Mouse (Mus musculus): ENCODE measurements around the gene Tbxas1. TPM values are rescaled to one million over a fixed set of nuclear protein-coding genes. Genes with fewer than 3 reads are reported as not detected.

Tbxas1 gene
- total and polyA plus RNA-seq, 2 experiments, result 1.1 to 3.5 TPM

- no peak for TF ChIP-seq CTCF (IDR thresholded peaks at IDR 0.05; ENCODE audit: low read depth, low read length)
- no peak for TF ChIP-seq POLR2A (IDR thresholded peaks at IDR 0.05; ENCODE audit: extremely low read depth, insufficient read depth, low read length)
- no peak overlapping the region for H3K9ac ChIP-seq (ENCODE audit: low read depth, low read length)
Measured at GRCm38 (mm10) chr6:39055831-39056261, 180.6 kb downstream of the Tbxas1 start.

DNA sequence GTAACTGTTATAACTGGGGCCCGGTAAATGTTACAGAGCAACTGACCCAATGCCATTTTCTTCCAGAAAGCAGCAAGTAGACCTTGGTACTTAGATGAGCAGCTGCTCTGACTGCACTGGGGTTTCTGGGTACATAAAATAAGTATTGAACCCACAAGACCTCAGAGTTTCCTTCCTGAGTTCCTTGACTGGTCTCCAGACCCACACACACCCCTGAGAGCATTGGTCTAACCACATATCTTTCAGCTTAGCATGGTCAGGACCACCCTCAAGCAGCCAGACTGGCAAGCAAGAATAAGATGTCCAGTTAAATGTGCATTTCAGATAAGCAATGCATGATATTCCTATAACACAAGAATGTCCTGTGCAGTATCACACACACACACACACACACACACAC lies 182.0 kb downstream of the Tbxas1 start:
- no peaks in the 10 kb centered on the region for H3K27me3 ChIP-seq (ENCODE audit: control insufficient read depth, insufficient read depth, low read length)
- H3K9ac ChIP-seq (ENCODE audit: low read depth, low read length), result no peak overlapping the region
- WGBS, result 85% methylated on average over 1 of the region's 1 CpGs
- no peak overlapping the region for H3K27ac ChIP-seq (replicated peaks; ENCODE audit: insufficient read depth, low read depth, low read length)
- DNase-seq (ENCODE audit: extremely low read depth, low read depth, low spot score), result no peak
- H3K4me1 ChIP-seq (ENCODE audit: control insufficient read depth, insufficient read depth, low read length), result peaks cover 12% of the 10 kb centered on the region
- no peaks in the 10 kb centered on the region for H3K79me2 ChIP-seq (ENCODE audit: control insufficient read depth, insufficient read depth, low read length)
- no peak overlapping the region for H3K4me3 ChIP-seq (ENCODE audit: insufficient read depth, low read depth, low read length)
- H3K36me3 ChIP-seq (ENCODE audit: control insufficient read depth, insufficient read depth, low read length), result no peaks in the 10 kb centered on the region
- TF ChIP-seq CTCF (IDR thresholded peaks at IDR 0.05; ENCODE audit: low read depth, low read length), result no peak

More at GRCm38 (mm10) chr6:39055831-39056261, 180.6 kb downstream of the Tbxas1 start:
- Histone ChIP-seq H3K4me1 (ENCODE audit: control insufficient read depth, insufficient read depth, low read length) (peaks cover 12% of the 10 kb centered on the region), H3K4me3 (ENCODE audit: insufficient read depth, low read depth, low read length) (no peak overlapping the region), H3K27ac (replicated peaks; ENCODE audit: insufficient read depth, low read depth, low read length) (no peak overlapping the region), H3K79me2 (ENCODE audit: control insufficient read depth, insufficient read depth, low read length) (no peaks in the 10 kb centered on the region), H3K27me3 (ENCODE audit: control insufficient read depth, insufficient read depth, low read length) (no peaks in the 10 kb centered on the region), H3K36me3 (ENCODE audit: control insufficient read depth, insufficient read depth, low read length) (no peaks in the 10 kb centered on the region)
- DNase-seq (ENCODE audit: extremely low read depth, low read depth, low spot score), result no peak
- 73% methylated on average over 7 of the region's 7 CpGs for WGBS

DNA sequence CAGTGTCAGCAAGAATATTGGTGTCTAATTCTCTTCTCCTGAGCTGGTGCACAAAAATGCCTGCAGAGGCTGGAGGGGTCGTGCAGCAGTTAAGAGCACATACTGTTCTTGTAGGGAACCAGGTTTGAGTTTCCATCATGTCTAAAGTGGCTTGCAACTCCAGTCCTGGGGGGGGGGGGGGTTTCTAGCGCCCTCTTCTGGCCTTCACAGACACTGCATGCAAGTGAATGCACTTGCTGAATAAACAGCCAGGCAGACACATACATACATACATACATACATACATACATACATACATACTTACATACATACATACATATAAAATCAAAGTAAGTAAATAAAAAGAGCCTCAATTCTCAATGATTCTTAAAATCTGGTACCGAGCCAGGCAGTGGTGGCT lies 183.2 kb downstream of the Tbxas1 start:
- no peak overlapping the region for H3K27ac ChIP-seq (replicated peaks; ENCODE audit: insufficient read depth, low read depth, low read length)
- H3K79me2 ChIP-seq (ENCODE audit: control insufficient read depth, insufficient read depth, low read length), result no peaks in the 10 kb centered on the region
- peak; percentile 41 for TF ChIP-seq CTCF (IDR thresholded peaks at IDR 0.05; ENCODE audit: low read depth, low read length)
- no peak for TF ChIP-seq POLR2A (IDR thresholded peaks at IDR 0.05; ENCODE audit: extremely low read depth, insufficient read depth, low read length)
- H3K4me3 ChIP-seq (ENCODE audit: insufficient read depth, low read depth, low read length), result no peak overlapping the region
- H3K36me3 ChIP-seq (ENCODE audit: control insufficient read depth, insufficient read depth, low read length), result no peaks in the 10 kb centered on the region
- no peaks in the 10 kb centered on the region for H3K27me3 ChIP-seq (ENCODE audit: control insufficient read depth, insufficient read depth, low read length)
- no peak for DNase-seq (ENCODE audit: extremely low read depth, low read depth, low spot score)
- WGBS, result 62% methylated on average over 3 of the region's 3 CpGs
- H3K4me1 ChIP-seq (ENCODE audit: control insufficient read depth, insufficient read depth, low read length), result peaks cover 12% of the 10 kb centered on the region
- H3K9ac ChIP-seq (ENCODE audit: low read depth, low read length), result no peak overlapping the region

- 16% methylated on average over 3 of the region's 3 CpGs for WGBS
- DNase-seq (ENCODE audit: extremely low read depth, low read depth, low spot score), result no peak
- H3K36me3 ChIP-seq (ENCODE audit: control insufficient read depth, insufficient read depth, low read length), result no peaks in the 10 kb centered on the region
- H3K27me3 ChIP-seq (ENCODE audit: control insufficient read depth, insufficient read depth, low read length), result no peaks in the 10 kb centered on the region
- H3K4me3 ChIP-seq (ENCODE audit: insufficient read depth, low read depth, low read length), result no peak overlapping the region
- TF ChIP-seq POLR2A (IDR thresholded peaks at IDR 0.05; ENCODE audit: extremely low read depth, insufficient read depth, low read length) (no peak), CTCF (IDR thresholded peaks at IDR 0.05; ENCODE audit: low read depth, low read length) (no peak)
- peaks cover 12% of the 10 kb centered on the region for H3K4me1 ChIP-seq (ENCODE audit: control insufficient read depth, insufficient read depth, low read length)
- H3K27ac ChIP-seq (replicated peaks; ENCODE audit: insufficient read depth, low read depth, low read length), result no peak overlapping the region
- H3K79me2 ChIP-seq (ENCODE audit: control insufficient read depth, insufficient read depth, low read length), result no peaks in the 10 kb centered on the region
- H3K9ac ChIP-seq (ENCODE audit: low read depth, low read length), result no peak overlapping the region
Measured at GRCm38 (mm10) chr6:39058936-39059335, 183.7 kb downstream of the Tbxas1 start.

DNA sequence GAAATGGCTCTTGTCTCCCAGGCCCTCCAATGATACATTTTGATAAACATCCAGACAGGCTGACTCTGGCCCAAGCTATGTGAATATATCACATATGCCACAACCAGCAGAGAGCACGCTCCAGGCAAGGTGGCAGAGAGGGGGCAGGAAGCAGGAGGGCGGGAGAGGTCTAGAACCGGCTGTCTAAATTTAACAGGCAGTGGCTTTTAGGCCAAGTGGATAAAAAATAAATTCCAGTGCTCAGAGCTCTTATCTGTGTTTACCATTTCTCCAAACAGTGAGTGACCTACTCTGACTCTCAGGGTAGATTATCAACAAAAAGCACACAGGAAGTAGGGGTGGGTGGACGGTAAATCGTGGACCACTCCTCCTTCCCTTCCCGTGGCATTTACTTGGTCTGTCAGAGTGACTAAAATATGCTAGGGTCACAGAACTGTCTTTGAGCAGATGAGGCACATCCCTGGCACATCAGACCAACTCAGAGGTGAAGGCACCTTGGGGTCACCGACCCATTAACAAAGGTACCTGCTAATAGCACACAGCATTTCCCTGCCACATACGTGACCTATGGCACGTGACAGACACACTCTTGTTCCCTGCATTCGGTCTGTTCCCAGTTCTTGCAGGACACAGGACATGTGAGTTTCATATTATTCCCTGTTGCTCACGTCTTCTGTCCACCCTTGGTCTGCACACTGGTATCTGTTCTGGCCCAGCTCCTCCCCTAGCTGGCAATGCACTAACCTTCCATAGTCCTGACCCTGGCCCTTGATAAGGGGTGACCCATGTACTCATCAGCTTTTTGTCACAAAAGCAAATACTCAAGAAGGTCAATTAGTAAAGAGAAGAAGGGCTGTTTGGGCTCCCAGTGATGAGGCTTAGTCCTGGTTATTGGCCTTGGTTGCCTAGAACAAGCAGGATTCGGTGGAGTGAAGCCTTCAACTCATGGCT lies 184.6 kb downstream of the Tbxas1 start:
- peak overlapping the region; percentile 73 for H3K27ac ChIP-seq (replicated peaks; ENCODE audit: insufficient read depth, low read depth, low read length)
- WGBS, result 9% methylated on average over 12 of the region's 12 CpGs
- H3K36me3 ChIP-seq (ENCODE audit: control insufficient read depth, insufficient read depth, low read length), result no peaks in the 10 kb centered on the region
- no peak for TF ChIP-seq CTCF (IDR thresholded peaks at IDR 0.05; ENCODE audit: low read depth, low read length)
- no peak for TF ChIP-seq POLR2A (IDR thresholded peaks at IDR 0.05; ENCODE audit: extremely low read depth, insufficient read depth, low read length)
- peaks cover 12% of the 10 kb centered on the region for H3K4me1 ChIP-seq (ENCODE audit: control insufficient read depth, insufficient read depth, low read length)
- H3K4me3 ChIP-seq (ENCODE audit: insufficient read depth, low read depth, low read length), result no peak overlapping the region
- H3K9ac ChIP-seq (ENCODE audit: low read depth, low read length), result no peak overlapping the region
- no peaks in the 10 kb centered on the region for H3K27me3 ChIP-seq (ENCODE audit: control insufficient read depth, insufficient read depth, low read length)
- H3K79me2 ChIP-seq (ENCODE audit: control insufficient read depth, insufficient read depth, low read length), result no peaks in the 10 kb centered on the region
- DNase-seq (ENCODE audit: extremely low read depth, low read depth, low spot score), result peak; percentile 62

GRCm38 (mm10) chr6:39061180-39061579 lies 186.0 kb downstream of the Tbxas1 start:
- DNase-seq (ENCODE audit: extremely low read depth, low read depth, low spot score), result no peak
- H3K4me3 ChIP-seq (ENCODE audit: insufficient read depth, low read depth, low read length), result no peak overlapping the region
- no peaks in the 10 kb centered on the region for H3K36me3 ChIP-seq (ENCODE audit: control insufficient read depth, insufficient read depth, low read length)
- no peak overlapping the region for H3K27ac ChIP-seq (replicated peaks; ENCODE audit: insufficient read depth, low read depth, low read length)
- no peak overlapping the region for H3K9ac ChIP-seq (ENCODE audit: low read depth, low read length)
- H3K27me3 ChIP-seq (ENCODE audit: control insufficient read depth, insufficient read depth, low read length), result no peaks in the 10 kb centered on the region
- peaks cover 12% of the 10 kb centered on the region for H3K4me1 ChIP-seq (ENCODE audit: control insufficient read depth, insufficient read depth, low read length)
- TF ChIP-seq CTCF (IDR thresholded peaks at IDR 0.05; ENCODE audit: low read depth, low read length) (no peak), POLR2A (IDR thresholded peaks at IDR 0.05; ENCODE audit: extremely low read depth, insufficient read depth, low read length) (no peak)
- WGBS, result 94% methylated on average over 4 of the region's 4 CpGs
- H3K79me2 ChIP-seq (ENCODE audit: control insufficient read depth, insufficient read depth, low read length), result no peaks in the 10 kb centered on the region
